Mouse (Mus musculus): ENCODE measurements around the gene Rundc3a. TPM values are rescaled to one million over a fixed set of nuclear protein-coding genes. Genes with fewer than 3 reads are reported as not detected.

Rundc3a gene
- polyA plus RNA-seq, 2 experiments: 1.0 to 3.2 TPM

DNA sequence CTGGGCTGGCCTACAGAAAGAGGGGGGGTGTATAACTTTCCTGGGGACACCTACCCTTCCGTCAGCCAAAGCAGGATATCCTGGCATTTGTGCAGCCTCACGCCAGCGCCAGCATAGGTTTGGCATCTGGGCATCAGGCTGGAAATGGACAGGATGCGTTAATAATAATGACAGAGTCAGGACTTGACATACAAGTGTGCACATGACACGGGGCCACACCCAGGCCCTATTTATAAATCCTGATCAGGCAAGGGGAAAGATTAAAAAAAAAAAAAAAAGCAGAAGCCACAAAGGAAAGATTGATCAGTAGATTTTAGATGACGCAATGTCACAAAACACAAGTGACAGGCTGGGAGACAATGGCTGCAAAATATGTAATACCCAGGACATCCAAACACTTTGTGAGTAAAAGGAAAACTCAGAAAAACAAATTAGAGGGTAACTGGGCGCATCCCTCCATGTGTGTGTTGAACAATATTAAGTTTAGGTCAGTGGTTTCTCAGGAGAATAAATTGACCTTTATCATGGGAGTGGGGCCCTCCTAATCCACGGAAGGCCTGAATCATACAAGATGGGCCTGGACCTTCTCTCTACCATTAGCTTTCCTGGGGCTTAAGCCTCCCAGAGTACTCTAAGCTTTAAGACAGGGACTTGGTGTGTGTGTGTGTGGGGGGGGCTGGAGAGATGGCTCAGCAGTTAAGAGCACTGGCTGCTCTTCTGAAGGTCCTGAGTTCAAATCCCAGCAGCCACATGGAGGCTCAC, 32.5 kb downstream of the Rundc3a start:
- ATAC-seq (ENCODE audit: low FRiP score, low read depth): no peak
- no peaks in the 10 kb centered on the region for H3K36me3 ChIP-seq (ENCODE audit: control insufficient read depth, insufficient read depth, low read length)
- peaks cover 6% of the 10 kb centered on the region for H3K4me1 ChIP-seq (ENCODE audit: control insufficient read depth, insufficient read depth, low read length)
- H3K9ac ChIP-seq (ENCODE audit: low read depth, low read length, severe bottlenecking): no peak overlapping the region
- DNase-seq (ENCODE audit: low spot score): no peak
- TF ChIP-seq POLR2A (IDR thresholded peaks at IDR 0.05; ENCODE audit: borderline replicate concordance, extremely low read depth, insufficient read depth, insufficient read length): no peak
- H3K4me2 ChIP-seq (replicated peaks; ENCODE audit: low read depth, low read length, severe bottlenecking): no peak overlapping the region
- H3K27ac ChIP-seq (replicated peaks; ENCODE audit: low read depth, low read length): no peak overlapping the region
- H3K9me3 ChIP-seq (ENCODE audit: control insufficient read depth, low read length): 0 out of 2 replicates have a peak, but pooled peaks cover under 1% of the 10 kb centered on the region
- H3K27me3 ChIP-seq (ENCODE audit: control insufficient read depth, insufficient read depth, low read length): no peaks in the 10 kb centered on the region
- WGBS: 87% methylated on average over 8 of the region's 8 CpGs
- H3K4me3 ChIP-seq (replicated peaks; ENCODE audit: low read length): no peak overlapping the region

- no peak for TF ChIP-seq POLR2A (IDR thresholded peaks at IDR 0.05; ENCODE audit: borderline replicate concordance, extremely low read depth, insufficient read depth, insufficient read length)
- Histone ChIP-seq H3K27me3 (ENCODE audit: control insufficient read depth, insufficient read depth, low read length) (no peaks in the 10 kb centered on the region), H3K9me3 (ENCODE audit: control insufficient read depth, low read length) (no peaks in the 10 kb centered on the region), H3K9ac (ENCODE audit: low read depth, low read length, severe bottlenecking) (no peak overlapping the region), H3K36me3 (ENCODE audit: control insufficient read depth, insufficient read depth, low read length) (peaks cover 12% of the 10 kb centered on the region), H3K4me3 (replicated peaks; ENCODE audit: low read length) (peak overlapping the region; percentile 63; the same call in 1 of the 2 replicates), H3K4me2 (replicated peaks; ENCODE audit: low read depth, low read length, severe bottlenecking) (no peak overlapping the region), H3K27ac (replicated peaks; ENCODE audit: low read depth, low read length) (no peak overlapping the region), H3K4me1 (ENCODE audit: control insufficient read depth, insufficient read depth, low read length) (peaks cover 9% of the 10 kb centered on the region)
- no peak for DNase-seq (ENCODE audit: low spot score)
- ATAC-seq (ENCODE audit: low FRiP score, low read depth): no peak
- 64% methylated on average over 8 of the region's 8 CpGs for WGBS
These were observed 35.9 kb downstream of the Rundc3a start for GRCm38 (mm10) chr11:102428981-102429540.

- Histone ChIP-seq H3K4me3 (replicated peaks; ENCODE audit: low read length) (peak overlapping the region; percentile 63), H3K27ac (replicated peaks; ENCODE audit: low read depth, low read length) (no peak overlapping the region), H3K36me3 (ENCODE audit: control insufficient read depth, insufficient read depth, low read length) (peaks cover 16% of the 10 kb centered on the region), H3K4me1 (ENCODE audit: control insufficient read depth, insufficient read depth, low read length) (peaks cover 9% of the 10 kb centered on the region), H3K27me3 (ENCODE audit: control insufficient read depth, insufficient read depth, low read length) (no peaks in the 10 kb centered on the region), H3K9me3 (ENCODE audit: control insufficient read depth, low read length) (no peaks in the 10 kb centered on the region), H3K9ac (ENCODE audit: low read depth, low read length, severe bottlenecking) (peak overlapping the region; percentile 48), H3K4me2 (replicated peaks; ENCODE audit: low read depth, low read length, severe bottlenecking) (peak overlapping the region; percentile 86)
- ATAC-seq (ENCODE audit: low FRiP score, low read depth) (no peak), DNase-seq (ENCODE audit: low spot score) (no peak)
- no peak for TF ChIP-seq POLR2A (IDR thresholded peaks at IDR 0.05; ENCODE audit: borderline replicate concordance, extremely low read depth, insufficient read depth, insufficient read length)
- WGBS: 41% methylated on average over 3 of the region's 3 CpGs
These were observed 36.3 kb downstream of the Rundc3a start for GRCm38 (mm10) chr11:102429551-102429950.

DNA sequence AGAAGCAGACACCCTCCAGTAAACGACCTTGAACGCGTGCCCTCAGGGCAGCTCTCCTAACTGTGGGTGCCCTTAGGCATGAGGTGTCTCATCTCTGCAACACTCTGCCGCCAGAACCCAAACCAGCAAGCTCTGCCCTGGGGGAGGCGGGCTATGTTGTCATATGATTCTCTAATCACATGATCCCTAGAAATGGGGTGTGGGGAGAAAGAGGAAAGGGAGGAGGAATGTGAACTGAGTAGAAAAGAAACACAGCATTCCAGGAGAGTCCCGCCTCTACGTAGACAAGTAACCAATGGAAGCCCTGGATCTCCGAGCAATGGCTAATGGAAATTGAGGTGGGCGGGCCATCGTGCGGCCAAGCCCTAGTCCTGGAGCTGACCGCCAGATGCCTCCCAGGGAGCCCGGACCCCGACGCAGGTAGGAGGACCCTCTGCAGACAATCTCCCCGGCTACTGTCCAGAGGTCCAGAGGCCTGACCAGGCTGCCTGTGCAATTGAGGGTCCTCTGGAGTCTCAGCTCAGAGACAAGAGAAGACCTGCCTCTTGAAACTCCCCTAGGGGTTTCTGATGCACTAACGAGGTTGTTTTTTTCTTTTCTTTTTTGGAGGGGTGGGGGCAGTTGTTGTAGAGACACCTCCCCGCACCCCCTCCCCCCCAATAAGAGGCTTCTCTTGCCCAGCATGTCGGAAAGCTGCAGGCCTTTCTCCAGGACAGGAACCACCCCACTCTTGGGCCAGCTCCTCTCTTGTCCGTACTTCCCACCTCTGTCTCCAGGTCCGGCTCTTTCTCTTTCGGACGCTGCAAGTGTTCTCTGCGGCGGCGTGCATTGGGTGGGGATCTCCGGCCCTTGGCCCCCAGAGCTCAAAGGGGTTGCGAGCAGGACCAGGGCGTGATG, 37.2 kb downstream of the Rundc3a start, which contains the start of gene Grn:
Gene Grn, plus strand, starts transcription at position 195 of the 897 bp plus-strand sequence.
- Histone ChIP-seq H3K4me2 (replicated peaks; ENCODE audit: low read depth, low read length, severe bottlenecking) (peak within 1 kb of the TSS; percentile 86), H3K9ac (ENCODE audit: low read depth, low read length, severe bottlenecking) (peak within 1 kb of the TSS; percentile 49), H3K36me3 (ENCODE audit: control insufficient read depth, insufficient read depth, low read length) (peaks cover 24% of the 10 kb centered on the region), H3K4me3 (replicated peaks; ENCODE audit: low read length) (peak within 1 kb of the TSS; percentile 63), H3K27me3 (ENCODE audit: control insufficient read depth, insufficient read depth, low read length) (no peaks in the 10 kb centered on the region), H3K4me1 (ENCODE audit: control insufficient read depth, insufficient read depth, low read length) (peaks cover 9% of the 10 kb centered on the region), H3K9me3 (ENCODE audit: control insufficient read depth, low read length) (no peaks in the 10 kb centered on the region), H3K27ac (replicated peaks; ENCODE audit: low read depth, low read length) (peak within 1 kb of the TSS; percentile 67)
- DNase-seq (ENCODE audit: low spot score) (peak; percentile 98), ATAC-seq (ENCODE audit: low FRiP score, low read depth) (peak; percentile 95)
- TF ChIP-seq POLR2A (IDR thresholded peaks at IDR 0.05; ENCODE audit: borderline replicate concordance, extremely low read depth, insufficient read depth, insufficient read length): no peak
- WGBS: under 1% methylated on average over 29 of the region's 29 CpGs

Measured in limb, embryonic 14.5 days (tissue).